Mouse (Mus musculus) liver, adult 2 months (tissue): ENCODE results near the gene Fam193a. TPM values are rescaled to one million over a fixed set of nuclear protein-coding genes. Genes with fewer than 3 reads are reported as not detected.
A peak's percentile ranks its signal among the peaks of the same experiment; 100 is the strongest.

ENCODE experiments used
- DNase-seq: peaks from one replicate; pipeline ENCODE4 v3.0.0-alpha.2; 2011; ENCODE audit warnings: low read depth, low spot score; ENCODE audit errors: extremely low read depth
- H3K27ac ChIP-seq: fragments of 200-500 bp; replicated peaks from 2 replicates; pipeline ENCODE4 v1.5.1; 2012; ENCODE audit warnings: low read depth, mild to moderate bottlenecking, control low read depth, inconsistent platforms, low read length; ENCODE audit not compliant: insufficient read depth
- H3K27me3 ChIP-seq: fragments of 200-500 bp; 2 replicates; pipeline ENCODE4 v1.6.1; 2012; ENCODE audit warnings: mild to moderate bottlenecking, moderate library complexity, low read length, inconsistent platforms; ENCODE audit not compliant: control insufficient read depth, insufficient read depth
- H3K36me3 ChIP-seq: fragments of 200-500 bp; 2 replicates; pipeline ENCODE4 v1.6.1; 2012; ENCODE audit warnings: low read length, inconsistent platforms; ENCODE audit not compliant: control insufficient read depth, insufficient read depth
- H3K4me1 ChIP-seq: fragments of 200-500 bp; 2 replicates; pipeline ENCODE4 v1.6.1; 2011; ENCODE audit warnings: low read length; ENCODE audit not compliant: control insufficient read depth, insufficient read depth
- H3K4me3 ChIP-seq: fragments of 200-500 bp; 2 replicates; pipeline ENCODE4 v1.5.1; 2011; ENCODE audit warnings: low read depth, mild to moderate bottlenecking, control low read depth, low read length, moderate library complexity; ENCODE audit not compliant: insufficient read depth
- H3K79me2 ChIP-seq: fragments of 200-500 bp; 2 replicates; pipeline ENCODE4 v1.6.1; 2012; ENCODE audit warnings: inconsistent platforms, mild to moderate bottlenecking, low read length, moderate library complexity; ENCODE audit not compliant: control insufficient read depth, insufficient read depth
- H3K9ac ChIP-seq: fragments of 200-500 bp; 2 replicates; pipeline ENCODE4 v1.6.1; 2012; ENCODE audit warnings: low read depth, mild to moderate bottlenecking, control low read depth, inconsistent platforms, low read length
- CTCF ChIP-seq: fragments of 200-500 bp; IDR thresholded peaks from 2 replicates; pipeline ENCODE4 v1.5.1; 2011; ENCODE audit warnings: low read depth, low read length, control low read depth
- POLR2A ChIP-seq: fragments of 200-500 bp; IDR thresholded peaks from 2 replicates; pipeline ENCODE4 v1.6.1; 2011; ENCODE audit warnings: low read length, control low read depth; ENCODE audit not compliant: insufficient read depth; ENCODE audit errors: extremely low read depth
- WGBS: fragments of 180-500 bp; shearing (Covaris S2); methylation state at CpG from one replicate; pipeline ENCODE4 v1.1.7; 2018; 5-methylcytosine and 5-hydroxymethylcytosine counted together
- polyA plus RNA-seq: library from polyadenylated mRNA; depleted of rRNA; stranded (reverse); fragments of >200 nt; gene quantifications from 2 replicates; pipeline ENCODE4 v1.2.3, GENCODE M21; 2012
- total RNA-seq: library from RNA; depleted of rRNA; stranded (reverse); fragments of >200 nt; gene quantifications from 2 replicates; pipeline ENCODE4 v1.2.3, GENCODE M21; 2014

The Fam193a gene
- total and polyA plus RNA-seq, 2 experiments = 10.2 to 22.6 TPM

DNA sequence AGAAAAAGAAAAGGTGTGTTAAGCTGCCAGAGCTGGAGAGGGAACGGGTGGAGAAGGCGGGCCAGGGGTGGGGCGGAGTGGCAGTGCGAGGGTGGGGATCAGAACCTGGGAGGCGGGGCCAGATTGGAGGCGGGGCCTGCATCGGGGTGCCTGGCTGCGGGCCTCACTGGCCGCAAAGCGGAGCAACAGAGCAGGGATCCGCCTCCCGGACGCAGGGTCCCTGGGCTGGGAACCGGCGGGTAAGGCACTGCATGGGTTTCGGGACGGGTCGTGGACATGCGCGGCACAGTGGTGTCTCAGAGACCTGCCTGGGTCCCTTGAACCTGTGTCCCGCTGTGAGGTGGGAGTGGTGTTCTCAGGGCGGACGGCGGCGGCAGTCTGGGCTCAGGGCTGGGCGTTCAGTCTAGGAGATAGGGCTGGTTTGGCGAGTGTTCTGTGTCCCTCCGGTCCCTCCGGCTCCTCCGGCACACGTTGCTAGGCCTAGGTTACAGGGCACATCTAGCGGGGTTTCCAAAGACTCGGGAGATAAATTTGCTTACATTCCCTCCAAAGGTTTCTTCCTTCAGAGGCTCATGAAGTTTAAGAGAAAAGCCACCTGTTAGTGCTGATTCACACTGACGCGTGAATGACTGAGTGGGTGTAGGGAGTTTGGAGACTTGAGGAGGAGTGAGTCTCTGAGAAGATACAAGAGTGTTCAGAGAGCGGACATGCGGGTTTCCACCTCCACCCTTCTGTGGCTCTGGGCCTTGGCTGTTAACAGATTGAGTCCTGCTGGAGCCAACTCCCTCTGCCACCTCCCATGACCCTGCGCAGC is 156.1 kb downstream of the Fam193a start, which contains the start of gene Sh3bp2:
TSS of gene Sh3bp2 (plus strand) at position 176 of the 814 bp plus-strand sequence.
- Histone ChIP-seq H3K27me3 (no peaks in the 10 kb centered on the region), H3K4me1 (peaks cover 37% of the 10 kb centered on the region), H3K79me2 (no peaks in the 10 kb centered on the region), H3K4me3 (peak within 1 kb of the TSS; percentile 83), H3K9ac (peak within 1 kb of the TSS; percentile 92), H3K36me3 (no peaks in the 10 kb centered on the region), H3K27ac (peak within 1 kb of the TSS; percentile 91)
- WGBS = under 1% methylated on average over 38 of the region's 38 CpGs
- TF ChIP-seq CTCF (no peak), POLR2A (peak; percentile 94)
- DNase-seq = peak; percentile 82

DNA sequence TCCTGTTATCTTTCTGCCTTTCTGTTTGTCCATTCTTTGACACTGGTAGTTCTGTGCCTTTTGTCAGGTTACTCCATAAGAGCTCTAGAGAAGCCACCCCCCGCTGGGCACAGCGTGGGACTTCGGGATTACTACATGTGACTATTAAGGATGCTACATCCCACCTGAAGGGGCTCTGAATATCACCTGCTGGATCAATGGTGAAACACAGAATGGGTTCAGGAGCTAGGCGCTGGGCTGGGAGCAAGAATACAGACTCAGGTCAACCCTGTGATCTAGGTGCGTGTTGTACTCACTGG is 156.7 kb downstream of the Fam193a start:
- Histone ChIP-seq H3K9ac (peak overlapping the region; percentile 92), H3K4me1 (peaks cover 43% of the 10 kb centered on the region), H3K27ac (peak overlapping the region; percentile 91), H3K27me3 (no peaks in the 10 kb centered on the region), H3K4me3 (peak overlapping the region; percentile 83), H3K36me3 (no peaks in the 10 kb centered on the region), H3K79me2 (peaks cover 6% of the 10 kb centered on the region; the same call in 1 of the 2 replicates)
- no peak for TF ChIP-seq CTCF
- no peak for TF ChIP-seq POLR2A
- no peak for DNase-seq
- WGBS = 11% methylated on average over 5 of the region's 5 CpGs

DNA sequence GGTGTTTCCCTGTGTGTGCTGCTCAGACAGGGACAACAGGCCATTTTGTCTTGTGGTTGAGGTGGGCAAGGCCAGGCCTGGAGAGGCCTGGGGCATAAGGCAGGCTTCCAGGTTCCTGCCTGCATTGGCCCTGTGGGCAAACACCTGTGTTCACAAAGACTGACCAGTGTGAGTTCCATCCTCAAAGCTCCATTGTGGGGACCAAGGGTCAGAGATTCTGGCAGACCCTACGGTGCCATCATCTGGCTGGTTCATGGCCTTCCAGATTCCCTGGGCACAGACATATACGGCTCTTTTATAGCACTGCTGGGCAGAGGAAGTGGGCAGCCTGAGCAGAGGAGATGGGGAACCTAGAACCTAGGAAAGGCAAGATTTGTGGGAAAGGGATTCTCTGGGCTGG is 157.6 kb downstream of the Fam193a start:
- H3K4me3 ChIP-seq = peak overlapping the region; percentile 83; the same call in 1 of the 2 replicates
- WGBS = 18% methylated on average over 2 of the region's 2 CpGs
- no peaks in the 10 kb centered on the region for H3K27me3 ChIP-seq
- H3K27ac ChIP-seq = peak overlapping the region; percentile 91
- peak overlapping the region; percentile 92 for H3K9ac ChIP-seq
- peak; percentile 88 for DNase-seq
- H3K79me2 ChIP-seq = peaks cover 9% of the 10 kb centered on the region; the same call in 1 of the 2 replicates
- peaks cover 44% of the 10 kb centered on the region for H3K4me1 ChIP-seq
- no peaks in the 10 kb centered on the region for H3K36me3 ChIP-seq
- no peak for TF ChIP-seq CTCF
- no peak for TF ChIP-seq POLR2A

DNA sequence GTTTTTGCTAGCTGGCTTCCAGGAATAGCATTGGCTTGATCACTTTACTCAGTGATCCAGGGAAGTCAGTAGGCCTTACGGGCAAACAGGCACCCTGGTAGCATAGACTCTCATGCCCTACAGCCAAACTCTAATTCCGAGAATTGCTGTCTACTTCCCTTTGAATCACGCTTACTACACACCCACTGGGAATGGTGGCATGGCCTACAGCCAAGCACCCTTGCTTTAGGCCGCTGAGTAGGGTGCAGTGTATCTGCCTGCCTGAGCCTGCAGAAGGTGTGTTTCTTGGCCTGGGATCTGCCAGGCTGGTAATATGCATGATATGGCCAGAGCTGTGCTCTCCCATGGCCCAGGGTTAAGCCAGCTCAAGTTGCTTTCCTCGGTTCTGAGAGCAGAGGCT is 159.0 kb downstream of the Fam193a start:
- peak overlapping the region; percentile 91 for H3K27ac ChIP-seq
- peaks cover 48% of the 10 kb centered on the region for H3K4me1 ChIP-seq
- WGBS = 16% methylated on average over 5 of the region's 5 CpGs
- H3K27me3 ChIP-seq = no peaks in the 10 kb centered on the region
- no peak overlapping the region for H3K4me3 ChIP-seq
- peak; percentile 77 for DNase-seq
- no peaks in the 10 kb centered on the region for H3K36me3 ChIP-seq
- peaks cover 12% of the 10 kb centered on the region; the same call in 1 of the 2 replicates for H3K79me2 ChIP-seq
- no peak for TF ChIP-seq POLR2A
- TF ChIP-seq CTCF = no peak
- peak overlapping the region; percentile 0; the same call in 1 of the 2 replicates for H3K9ac ChIP-seq

DNA sequence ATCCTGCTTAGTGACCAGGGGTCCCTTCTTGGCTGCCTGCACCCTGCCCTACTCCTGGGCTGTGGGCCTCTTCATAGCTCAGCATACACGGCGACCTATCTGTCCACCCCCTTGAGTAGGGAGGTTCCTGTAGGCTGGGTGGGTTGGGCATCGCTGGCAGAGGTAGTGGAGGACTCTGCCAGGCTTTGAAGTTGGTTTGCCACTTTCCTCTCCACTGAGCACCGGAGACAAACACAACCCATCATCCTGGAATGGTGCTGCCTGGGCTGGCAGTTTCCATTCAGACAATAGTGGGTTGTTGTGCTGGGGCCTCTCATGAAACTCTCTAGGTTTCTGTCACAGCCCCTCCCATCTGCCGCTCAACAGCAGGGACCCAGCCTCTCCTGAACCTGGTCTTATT is 160.4 kb downstream of the Fam193a start:
- Histone ChIP-seq H3K79me2 (peaks cover 12% of the 10 kb centered on the region; the same call in 1 of the 2 replicates), H3K36me3 (no peaks in the 10 kb centered on the region), H3K4me1 (peaks cover 53% of the 10 kb centered on the region), H3K4me3 (no peak overlapping the region), H3K27ac (peak overlapping the region; percentile 87), H3K27me3 (no peaks in the 10 kb centered on the region), H3K9ac (peak overlapping the region; percentile 16; the same call in 1 of the 2 replicates)
- WGBS = 21% methylated on average over 5 of the region's 5 CpGs
- TF ChIP-seq CTCF (no peak), POLR2A (0 out of 2 replicates have a peak, but pooled peaks have one; percentile 2)
- DNase-seq = peak; percentile 53

DNA sequence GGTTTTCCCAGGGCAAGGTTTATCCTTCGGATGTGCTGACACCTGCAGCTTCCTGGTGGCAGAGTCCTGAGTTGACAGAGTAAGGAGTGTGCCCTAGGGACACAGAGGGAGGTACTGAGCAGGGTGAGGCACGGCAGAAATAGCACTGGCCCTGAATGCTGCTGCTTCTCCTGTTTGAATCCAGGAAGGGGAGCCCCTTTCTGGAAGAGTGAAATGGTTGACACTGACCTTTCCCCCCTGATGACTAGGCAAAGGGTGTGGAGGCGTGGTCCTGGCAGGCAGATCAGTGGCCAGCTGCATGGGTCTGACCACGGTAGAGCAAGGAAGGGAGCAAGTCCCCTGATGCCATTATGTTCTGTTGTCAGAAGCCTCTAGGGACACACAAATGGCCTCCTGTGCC is 161.0 kb downstream of the Fam193a start:
- TF ChIP-seq CTCF = peak; percentile 13; the same call in 1 of the 2 replicates
- TF ChIP-seq POLR2A = no peak
- H3K79me2 ChIP-seq = peaks cover 12% of the 10 kb centered on the region; the same call in 1 of the 2 replicates
- 16% methylated on average over 4 of the region's 4 CpGs for WGBS
- H3K4me3 ChIP-seq = no peak overlapping the region
- no peaks in the 10 kb centered on the region for H3K27me3 ChIP-seq
- DNase-seq = peak; percentile 79
- peak overlapping the region; percentile 87 for H3K27ac ChIP-seq
- no peaks in the 10 kb centered on the region for H3K36me3 ChIP-seq
- H3K4me1 ChIP-seq = peaks cover 53% of the 10 kb centered on the region
- peak overlapping the region; percentile 44; the same call in 1 of the 2 replicates for H3K9ac ChIP-seq
